Mouse (Mus musculus) kidney, adult 10 weeks (tissue): ENCODE measurements around the gene Ccnb1. TPM values are rescaled to one million over a fixed set of nuclear protein-coding genes. Genes with fewer than 3 reads are reported as not detected.

ENCODE experiments used
- polyA plus RNA-seq: library from polyadenylated mRNA; stranded (reverse); fragments of 350-450 nt; fragmentation: Illumina TruSeq; extraction: RNeasy Lipid Tissue Mini Kit (QIAGEN cat#74804); gene quantifications from one replicate; pipeline ENCODE4 v1.2.3, GENCODE M21; 2014; ENCODE audit warnings: low read depth, low replicate concordance

The Ccnb1 gene
- polyA plus RNA-seq: 0.44 TPM

GRCm38 (mm10) chr13:100786414-100786867 lies at the start of gene Ccnb1:
TSS of gene Ccnb1 (minus strand) at chr13:100786570.

DNA sequence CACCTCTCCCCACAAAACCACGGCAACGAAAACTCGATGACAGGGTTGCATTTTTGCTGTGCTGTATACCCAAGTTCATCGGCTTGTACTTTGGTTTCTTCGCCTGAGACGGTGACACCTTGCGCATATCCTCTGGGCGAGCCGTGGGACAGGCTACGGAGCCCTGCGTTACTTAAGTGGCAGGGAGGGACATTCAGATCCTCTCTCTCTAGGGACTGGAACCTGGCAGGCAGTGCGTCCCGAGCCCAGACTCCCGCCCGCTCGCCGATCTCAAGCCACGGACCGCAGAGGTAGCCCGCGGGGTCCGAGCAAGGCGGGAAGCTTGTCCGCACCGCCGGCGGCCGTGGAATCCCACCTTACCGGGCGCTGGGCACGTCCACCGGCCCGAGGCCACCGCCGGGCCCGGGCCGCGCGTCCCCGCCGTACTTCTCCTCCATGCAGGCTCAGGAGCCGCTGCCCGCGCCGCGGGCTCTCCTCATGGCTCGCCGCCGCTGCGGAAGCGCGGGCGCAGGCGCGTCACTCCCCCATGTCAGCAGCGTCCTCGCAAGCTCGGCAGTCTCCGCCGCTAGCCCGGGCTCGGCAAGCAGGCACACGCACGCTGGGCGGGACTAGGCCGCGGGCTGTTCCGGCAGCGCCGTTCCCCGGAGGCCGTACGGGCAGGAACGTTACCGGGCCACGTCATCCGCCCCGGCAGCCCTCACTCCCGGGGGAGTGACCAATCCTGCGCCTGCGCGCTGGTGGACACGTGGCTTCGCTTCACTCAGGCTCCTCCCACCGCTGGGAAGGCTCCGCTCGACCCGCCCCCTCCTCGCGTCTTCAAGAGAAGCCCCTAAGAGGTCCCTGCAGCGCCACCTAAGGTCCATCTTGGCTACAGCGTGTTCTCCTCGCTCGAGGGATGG lies 46.6 kb upstream of the Ccnb1 start, which contains the start of gene Slc30a5:
TSS of gene Slc30a5 (minus strand) at position 687 of the 899 bp plus-strand sequence.

DNA sequence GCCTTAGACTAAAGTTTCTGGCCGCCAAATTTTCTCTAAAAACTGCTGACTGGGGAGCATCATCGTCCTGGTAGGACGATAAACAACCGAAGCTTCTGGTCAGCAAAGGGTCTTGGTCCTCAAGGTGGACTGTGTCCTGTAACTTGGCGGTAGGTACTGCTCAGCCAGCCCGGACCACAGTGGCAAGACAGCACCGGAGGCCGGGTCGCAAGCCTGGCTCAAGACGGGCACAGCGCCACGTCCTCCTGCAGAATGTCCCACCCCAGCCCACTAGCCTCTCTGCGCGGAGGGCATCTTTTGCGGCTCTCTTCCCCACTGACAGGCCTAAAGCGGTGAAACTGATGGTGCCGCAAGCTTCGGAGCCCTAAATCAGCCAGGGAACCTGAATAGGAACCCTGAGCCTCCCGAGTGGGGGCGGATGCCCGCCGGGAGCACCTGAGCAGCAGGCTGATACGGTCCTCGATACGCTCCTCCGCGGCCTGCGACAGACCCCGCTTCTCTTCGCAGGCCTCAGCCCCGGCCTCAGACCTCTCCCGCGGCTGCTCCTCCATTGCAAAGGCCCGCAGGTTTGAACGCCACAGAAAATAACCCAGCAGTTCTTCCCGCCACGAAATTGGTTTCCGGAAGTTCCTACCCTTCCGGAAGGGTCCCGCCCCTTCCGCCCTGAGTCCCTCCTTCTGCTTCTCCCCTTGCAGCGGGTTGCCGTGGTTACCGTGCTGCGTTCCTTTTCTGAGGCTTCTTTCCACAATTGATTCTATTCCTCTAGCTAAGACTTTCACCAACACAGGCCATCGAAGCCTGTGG lies 10.9 kb downstream of the Ccnb1 start, which contains the start of gene Cenph:
TSS of gene Cenph (minus strand) at position 648 of the 804 bp plus-strand sequence.

DNA sequence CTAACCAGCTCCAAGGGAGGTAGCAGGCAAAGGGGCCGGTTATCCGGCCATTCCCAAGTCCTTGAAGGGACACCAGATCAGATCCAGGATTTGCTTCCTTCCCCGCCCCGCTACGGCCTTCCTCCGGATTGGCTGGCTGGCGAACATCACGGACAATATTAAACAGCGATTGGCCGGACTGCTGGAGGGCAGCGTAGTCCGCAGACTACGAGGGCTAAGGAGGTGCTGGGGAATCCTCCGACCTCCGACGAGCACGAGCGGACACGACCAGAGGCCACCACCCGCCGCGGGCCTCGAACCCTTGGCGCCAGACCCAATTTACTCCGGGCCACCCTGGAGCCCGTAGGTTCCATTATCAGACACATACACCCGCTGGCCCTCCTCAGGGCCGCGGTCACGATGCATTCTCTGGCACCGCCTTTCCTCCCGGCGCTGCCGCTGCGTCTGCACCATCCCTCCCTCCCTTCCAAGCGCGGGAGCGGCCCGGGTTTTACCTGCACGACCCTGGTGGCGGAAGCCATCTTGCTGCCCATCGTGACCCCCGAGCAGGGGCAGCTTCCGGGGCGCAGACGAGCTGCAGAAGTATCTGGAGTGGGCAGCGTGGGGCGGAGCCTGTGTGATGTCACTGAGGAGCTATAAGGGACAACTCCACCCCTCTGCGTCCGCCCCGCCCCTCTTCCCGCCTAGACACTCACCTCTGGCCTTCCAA lies 42.2 kb downstream of the Ccnb1 start, which contains the start of gene Mrps36:
TSS of gene Mrps36 (minus strand) at position 624 of the 709 bp plus-strand sequence.

DNA sequence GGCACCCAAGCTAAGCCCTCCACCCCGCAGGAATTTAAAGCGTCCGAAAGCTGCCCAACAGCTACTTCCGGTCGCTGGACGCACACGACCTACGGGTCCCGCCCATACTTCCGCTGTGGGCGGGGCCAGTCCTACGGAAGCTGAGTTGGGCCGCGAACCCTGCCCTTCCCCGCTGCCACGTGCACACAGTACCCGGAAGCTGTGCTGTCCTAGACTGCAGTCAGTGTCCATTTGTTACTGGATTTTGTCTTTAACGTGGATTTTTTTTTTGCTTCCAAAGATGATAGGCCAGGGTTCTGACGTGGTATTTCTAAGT lies 55.6 kb downstream of the Ccnb1 start, which contains the start of gene Cdk7:
TSS of gene Cdk7 (minus strand) at position 79 of the 316 bp plus-strand sequence.

Other genes starting within 250 kb of the Ccnb1 start
- gene Ocln, start 233.9 kb downstream of the Ccnb1 start, polyA plus RNA-seq: 46.3 TPM
- 10.0 TPM for gene Marveld2, start 169.6 kb downstream of the Ccnb1 start, polyA plus RNA-seq
- gene Ak6, start 135.6 kb downstream of the Ccnb1 start, polyA plus RNA-seq: 171 TPM
- gene Rad17, start 135.5 kb downstream of the Ccnb1 start, polyA plus RNA-seq: 43.2 TPM
- gene Taf9, start 135.0 kb downstream of the Ccnb1 start, polyA plus RNA-seq: 1.3 TPM
- 4.2 TPM for gene Ccdc125, start 116.9 kb downstream of the Ccnb1 start, polyA plus RNA-seq
- gene Cdk7, start 55.6 kb downstream of the Ccnb1 start, polyA plus RNA-seq: 45.4 TPM
- gene Mrps36, start 41.9 kb downstream of the Ccnb1 start, polyA plus RNA-seq: 174 TPM
- gene Cenph, start 10.7 kb downstream of the Ccnb1 start, polyA plus RNA-seq: not detected
- gene Slc30a5, start 46.9 kb upstream of the Ccnb1 start, polyA plus RNA-seq: 164 TPM